Mouse (Mus musculus) E14TG2a.4 (cell line): Measurements from ENCODE around the gene Gmeb2.

Experiments
- H3K27me3 ChIP-seq: 2 replicates; pipeline ENCODE4 v1.6.1; 2014; ENCODE audit warnings: low read length, control low read depth; ENCODE audit not compliant: insufficient read depth
- H3K36me3 ChIP-seq: 2 replicates; pipeline ENCODE4 v1.6.1; 2014; ENCODE audit warnings: low read length, control low read depth; ENCODE audit not compliant: insufficient read depth
- H3K4me1 ChIP-seq: replicated peaks from 2 replicates; pipeline ENCODE4 v1.6.1; 2014; ENCODE audit warnings: low read depth, low read length, control low read depth
- H3K4me3 ChIP-seq: replicated peaks from 2 replicates; pipeline ENCODE4 v1.5.1; 2014; ENCODE audit warnings: mild to moderate bottlenecking, low read length
- H3K9me3 ChIP-seq: 2 replicates; pipeline ENCODE4 v1.6.1; 2014; ENCODE audit warnings: low read length, control low read depth
- CTCF ChIP-seq: conservative IDR thresholded peaks from 2 replicates; pipeline ENCODE4 v1.5.1; 2014; ENCODE audit warnings: low read length
- NANOG ChIP-seq: IDR thresholded peaks from 2 replicates; pipeline ENCODE4 v1.6.1; 2014; ENCODE audit warnings: borderline replicate concordance, low read length, mixed read lengths
- POU5F1 ChIP-seq: IDR thresholded peaks from 2 replicates; pipeline ENCODE4 v1.6.1; 2014; ENCODE audit warnings: low read length, borderline replicate concordance

The Gmeb2 gene

GRCm38 (mm10) chr2:181224994-181225393 is 62.8 kb downstream of the Gmeb2 start:
- Histone ChIP-seq H3K36me3 (no peaks in the 10 kb centered on the region), H3K4me1 (peaks cover 27% of the 10 kb centered on the region), H3K27me3 (peaks cover 10% of the 10 kb centered on the region), H3K9me3 (no peaks in the 10 kb centered on the region), H3K4me3 (no peak overlapping the region)
- TF ChIP-seq CTCF (no peak), NANOG (no peak), POU5F1 (no peak)

- no peaks in the 10 kb centered on the region for H3K36me3 ChIP-seq
- TF ChIP-seq POU5F1 (no peak), CTCF (no peak), NANOG (no peak)
- peaks cover 15% of the 10 kb centered on the region for H3K27me3 ChIP-seq
- H3K9me3 ChIP-seq = no peaks in the 10 kb centered on the region
- H3K4me1 ChIP-seq = peaks cover 37% of the 10 kb centered on the region
- peak overlapping the region; percentile 65; the same call in 1 of the 2 replicates for H3K4me3 ChIP-seq
These were observed 67.5 kb downstream of the Gmeb2 start for GRCm38 (mm10) chr2:181220361-181220760.

GRCm38 (mm10) chr2:181219538-181220216 is 68.2 kb downstream of the Gmeb2 start, which contains the start of gene Fndc11:
Gene Fndc11, plus strand, starts transcription at chr2:181220013.
- H3K27me3 ChIP-seq = peaks cover 20% of the 10 kb centered on the region
- TF ChIP-seq NANOG (no peak), POU5F1 (no peak)
- no peaks in the 10 kb centered on the region for H3K36me3 ChIP-seq
- peaks cover 37% of the 10 kb centered on the region for H3K4me1 ChIP-seq
- peak within 1 kb of the TSS; percentile 65 for H3K4me3 ChIP-seq
- no peaks in the 10 kb centered on the region for H3K9me3 ChIP-seq

GRCm38 (mm10) chr2:181218881-181219485 is 68.9 kb downstream of the Gmeb2 start:
- peak overlapping the region; percentile 65; the same call in 1 of the 2 replicates for H3K4me3 ChIP-seq
- H3K4me1 ChIP-seq = peaks cover 41% of the 10 kb centered on the region
- H3K27me3 ChIP-seq = peaks cover 25% of the 10 kb centered on the region
- H3K36me3 ChIP-seq = no peaks in the 10 kb centered on the region
- no peaks in the 10 kb centered on the region for H3K9me3 ChIP-seq
- TF ChIP-seq CTCF (no peak), NANOG (no peak), POU5F1 (no peak)

GRCm38 (mm10) chr2:181216037-181216436 is 71.8 kb downstream of the Gmeb2 start:
- TF ChIP-seq NANOG = no peak
- Histone ChIP-seq H3K36me3 (no peaks in the 10 kb centered on the region), H3K4me1 (peaks cover 57% of the 10 kb centered on the region), H3K27me3 (peaks cover 44% of the 10 kb centered on the region), H3K9me3 (no peaks in the 10 kb centered on the region), H3K4me3 (no peak overlapping the region)

GRCm38 (mm10) chr2:181213021-181213445 is 74.8 kb downstream of the Gmeb2 start, which contains the start of gene Srms:
Gene Srms, minus strand, starts transcription at chr2:181213185.
- Histone ChIP-seq H3K36me3 (no peaks in the 10 kb centered on the region), H3K4me3 (peak within 1 kb of the TSS; percentile 70), H3K4me1 (peaks cover 31% of the 10 kb centered on the region), H3K27me3 (peaks cover 69% of the 10 kb centered on the region), H3K9me3 (no peaks in the 10 kb centered on the region)
- TF ChIP-seq CTCF (no peak), NANOG (peak; percentile 73; the same call in 1 of the 2 replicates), POU5F1 (no peak)

- peak overlapping the region; percentile 70 for H3K4me3 ChIP-seq
- no peaks in the 10 kb centered on the region for H3K9me3 ChIP-seq
- no peaks in the 10 kb centered on the region for H3K36me3 ChIP-seq
- H3K27me3 ChIP-seq = peaks cover 75% of the 10 kb centered on the region
- peaks cover 31% of the 10 kb centered on the region for H3K4me1 ChIP-seq
- TF ChIP-seq POU5F1 = no peak
- TF ChIP-seq NANOG = no peak
- no peak for TF ChIP-seq CTCF
These were observed 75.3 kb downstream of the Gmeb2 start for GRCm38 (mm10) chr2:181212389-181213020.

GRCm38 (mm10) chr2:181206118-181206517 is 81.7 kb downstream of the Gmeb2 start:
- Histone ChIP-seq H3K9me3 (no peaks in the 10 kb centered on the region), H3K4me3 (no peak overlapping the region), H3K36me3 (no peaks in the 10 kb centered on the region), H3K4me1 (peaks cover 7% of the 10 kb centered on the region), H3K27me3 (peaks cover 46% of the 10 kb centered on the region)
- TF ChIP-seq NANOG (no peak), CTCF (no peak), POU5F1 (no peak)
